In the genomic region with DNA sequence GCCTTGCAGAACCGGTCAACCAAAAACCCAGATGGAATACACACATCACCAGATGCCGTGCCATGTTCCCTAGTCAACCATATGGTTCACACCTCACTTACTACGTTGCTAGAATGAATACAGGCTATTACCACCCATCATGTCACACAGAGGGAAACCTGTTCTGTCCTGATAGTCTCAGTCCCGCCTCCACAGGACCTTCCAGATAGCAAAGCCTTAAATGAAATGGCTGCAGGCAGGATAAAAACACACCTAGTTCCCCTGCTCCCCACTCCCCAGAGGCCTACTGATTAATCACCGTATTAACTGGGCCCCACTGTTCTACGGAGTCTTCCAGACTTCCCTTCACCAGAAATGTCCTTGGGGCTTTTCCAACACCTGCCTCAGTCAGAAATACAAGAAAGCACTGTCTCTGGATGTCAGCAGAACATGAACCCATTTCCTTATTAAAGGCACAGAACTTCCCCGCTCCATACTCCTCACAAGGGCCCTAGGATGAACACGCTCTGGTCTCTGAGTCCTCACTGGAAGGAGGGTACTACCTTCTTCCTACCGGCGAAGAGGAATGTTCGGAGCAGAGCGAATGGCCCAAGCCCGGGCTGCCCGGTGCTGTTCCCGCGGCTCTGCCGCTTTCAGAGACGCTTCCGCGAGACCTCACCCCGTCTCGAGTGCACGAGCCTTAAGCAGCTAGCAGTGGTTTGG, we compare ENCODE assay signal across 8 mouse cellular contexts. TPM values are rescaled to one million over a fixed set of nuclear protein-coding genes. Genes with fewer than 3 reads are reported as not detected.
DNase-seq lines count a peak whose midpoint lies in the region; ATAC-seq and TF ChIP-seq lines count a peak whose summit lies in the region.

No protein-coding gene starts in this region.

- no peak for TF ChIP-seq EP300 in ES-Bruce4 (IDR thresholded peaks at IDR 0.05; ENCODE audit: insufficient read depth, low read depth, low read length)

- peak overlapping the region; percentile 89 for H3K9ac ChIP-seq in ES-Bruce4 (ENCODE audit: low read depth, poor library complexity, severe bottlenecking)
- peak overlapping the region; percentile 88 for H3K9ac ChIP-seq in forebrain, embryonic 12.5 days
- peak overlapping the region; percentile 82 for H3K9ac ChIP-seq in liver, embryonic 16.5 days (ENCODE audit: low read depth, low read length)

- H3K36me3 ChIP-seq in ES-Bruce4 (ENCODE audit: control insufficient read depth, insufficient read depth, low read length, poor library complexity, severe bottlenecking): peaks cover 32% of the 10 kb centered on the region
- H3K36me3 ChIP-seq in forebrain, embryonic 12.5 days (replicated peaks): peaks cover 48% of the 10 kb centered on the region
- H3K36me3 ChIP-seq in liver, embryonic 16.5 days (ENCODE audit: control insufficient read depth, insufficient read depth): peaks cover 32% of the 10 kb centered on the region

- peak overlapping the region; percentile 85 for H3K4me3 ChIP-seq in gastrocnemius, adult 2 months
- peak overlapping the region; percentile 72 for H3K4me3 ChIP-seq in ES-Bruce4 (ENCODE audit: low read depth, low read length)
- peak overlapping the region; percentile 90 for H3K4me3 ChIP-seq in forebrain, embryonic 12.5 days (replicated peaks)
- peak overlapping the region; percentile 77 for H3K4me3 ChIP-seq in liver, embryonic 16.5 days (ENCODE audit: low read depth, low read length)

- peak overlapping the region; percentile 91 for H3K4me2 ChIP-seq in forebrain, embryonic 12.5 days
- peak overlapping the region; percentile 69 for H3K4me2 ChIP-seq in liver, embryonic 16.5 days (ENCODE audit: low read depth, low read length)

- no peaks in the 10 kb centered on the region for H3K27me3 ChIP-seq in ES-Bruce4 (ENCODE audit: control insufficient read depth, insufficient read depth, low read length, poor library complexity, severe bottlenecking)
- no peaks in the 10 kb centered on the region for H3K27me3 ChIP-seq in forebrain, embryonic 12.5 days
- no peaks in the 10 kb centered on the region for H3K27me3 ChIP-seq in liver, embryonic 16.5 days (ENCODE audit: control insufficient read depth, insufficient read depth, low read depth, low read length)

- intact Hi-C loops in gastrocnemius, adult 2 months (cut with DNase I): no loop called here

- no peak for DNase-seq in gastrocnemius, adult 2 months
- DNase-seq in gastrocnemius, postnatal 10 days: no peak
- DNase-seq in urinary bladder, adult 2 months (ENCODE audit: low spot score): no peak
- no peak for DNase-seq in cerebellum, postnatal 25 days
- DNase-seq in adrenal gland, postnatal 10 days: no peak

- ATAC-seq in forebrain, embryonic 12.5 days (ENCODE audit: low FRiP score): no peak; the same call in 1 of the 2 replicates
- peak; percentile 81 for ATAC-seq in liver, embryonic 16.5 days (ENCODE audit: low read depth)

- H3K27ac ChIP-seq in gastrocnemius, adult 2 months: peak overlapping the region; percentile 97
- H3K27ac ChIP-seq in ES-Bruce4 (ENCODE audit: insufficient read depth, low read length): peak overlapping the region; percentile 5
- peak overlapping the region; percentile 85 for H3K27ac ChIP-seq in forebrain, embryonic 12.5 days
- peak overlapping the region; percentile 92 for H3K27ac ChIP-seq in liver, embryonic 16.5 days (ENCODE audit: low read length)

- H3K9me3 ChIP-seq in ES-Bruce4 (replicated peaks; ENCODE audit: control insufficient read depth, insufficient read depth, low read length, poor library complexity, severe bottlenecking): no peaks in the 10 kb centered on the region
- no peaks in the 10 kb centered on the region for H3K9me3 ChIP-seq in forebrain, embryonic 12.5 days
- no peaks in the 10 kb centered on the region for H3K9me3 ChIP-seq in liver, embryonic 16.5 days (replicated peaks; ENCODE audit: control insufficient read depth, low read length)

- no peak for TF ChIP-seq POLR2A in ES-Bruce4 (IDR thresholded peaks at IDR 0.05; ENCODE audit: insufficient read depth, low read length)

- 4% methylated on average over 23 of the region's 23 CpGs for WGBS in forebrain, embryonic 12.5 days
- WGBS in liver, embryonic 16.5 days (ENCODE audit: insufficient replicate concordance): under 1% methylated on average over 23 of the region's 23 CpGs

- no peaks in the 10 kb centered on the region for H3K4me1 ChIP-seq in ES-Bruce4 (ENCODE audit: control insufficient read depth, insufficient read depth, low read length)
- H3K4me1 ChIP-seq in forebrain, embryonic 12.5 days: peaks cover 17% of the 10 kb centered on the region
- peaks cover 24% of the 10 kb centered on the region for H3K4me1 ChIP-seq in liver, embryonic 16.5 days (ENCODE audit: control insufficient read depth, low read depth, low read length)

- no peak for TF ChIP-seq CTCF in gastrocnemius, adult 2 months (IDR thresholded peaks at IDR 0.05)
- no peak for TF ChIP-seq CTCF in ES-Bruce4 (IDR thresholded peaks at IDR 0.05; ENCODE audit: low read depth, low read length)

RNA-seq across cellular contexts. Expression of gene Tmem258, which starts 0.5 kb away (rescaled TPM):
- 10 to 100 TPM; 80.3 to 98.7 TPM for total RNA-seq in gastrocnemius, adult 2 months (2021)
- 100 to 1,000 TPM; 118 to 127 TPM for total RNA-seq in gastrocnemius, postnatal 10 days (2021)
- polyA plus RNA-seq in ES-Bruce4 (2011; ENCODE audit: insufficient read depth, insufficient read length, low read depth, missing spikeins): 290 and 300 TPM in 2 replicates
- polyA plus RNA-seq in forebrain, embryonic 12.5 days (2016; fragmentation: Nextera tagmentation; extraction: Ambion mirVana): 336 and 355 TPM in 2 replicates
- 277 and 304 TPM in 2 replicates for polyA plus RNA-seq in liver, embryonic 16.5 days (2015; fragmentation: Nextera tagmentation; extraction: Ambion mirVana)
- 77.0 and 87.9 TPM in 2 replicates for polyA plus RNA-seq in urinary bladder, adult 2 months (2012; rRNA removed)
- total RNA-seq in adrenal gland, postnatal 10 days (2021): 100 to 1,000 TPM; 166 to 181 TPM

RNA-seq across cellular contexts. Expression of gene Fen1, which starts 0.7 kb away (rescaled TPM):
- 1 to 10 TPM; 4.0 to 4.3 TPM for total RNA-seq in gastrocnemius, adult 2 months (2021)
- total RNA-seq in gastrocnemius, postnatal 10 days (2021): 1 to 10 TPM; 8.4 to 9.1 TPM
- polyA plus RNA-seq in ES-Bruce4 (2011; ENCODE audit: insufficient read depth, insufficient read length, low read depth, missing spikeins): 36.1 and 40.5 TPM in 2 replicates
- 130 and 134 TPM in 2 replicates for polyA plus RNA-seq in forebrain, embryonic 12.5 days (2016; fragmentation: Nextera tagmentation; extraction: Ambion mirVana)
- polyA plus RNA-seq in liver, embryonic 16.5 days (2015; fragmentation: Nextera tagmentation; extraction: Ambion mirVana): 114 and 125 TPM in 2 replicates
- polyA plus RNA-seq in urinary bladder, adult 2 months (2012; rRNA removed): 5.9 and 7.0 TPM in 2 replicates
- 10 to 100 TPM; 20.7 to 21.9 TPM for total RNA-seq in adrenal gland, postnatal 10 days (2021)

RNA-seq across cellular contexts. Expression of gene Fads1, which starts 20.6 kb away (rescaled TPM):
- 1 to 10 TPM; 4.2 to 9.9 TPM for total RNA-seq in gastrocnemius, adult 2 months (2021)
- 10 to 100 TPM; 27.9 to 28.5 TPM for total RNA-seq in gastrocnemius, postnatal 10 days (2021)
- 52.9 and 56.8 TPM in 2 replicates for polyA plus RNA-seq in ES-Bruce4 (2011; ENCODE audit: insufficient read depth, insufficient read length, low read depth, missing spikeins)
- 187 and 195 TPM in 2 replicates for polyA plus RNA-seq in forebrain, embryonic 12.5 days (2016; fragmentation: Nextera tagmentation; extraction: Ambion mirVana)
- 79.4 and 92.4 TPM in 2 replicates for polyA plus RNA-seq in liver, embryonic 16.5 days (2015; fragmentation: Nextera tagmentation; extraction: Ambion mirVana)
- polyA plus RNA-seq in urinary bladder, adult 2 months (2012; rRNA removed): 75.3 and 95.1 TPM in 2 replicates
- total RNA-seq in adrenal gland, postnatal 10 days (2021): 100 to 1,000 TPM; 177 to 270 TPM

RNA-seq across cellular contexts. Expression of gene Myrf, which starts 37.3 kb away (rescaled TPM):
- total RNA-seq in gastrocnemius, adult 2 months (2021): not detected
- total RNA-seq in gastrocnemius, postnatal 10 days (2021): under 1 TPM; 0.09 to 0.14 TPM
- polyA plus RNA-seq in ES-Bruce4 (2011; ENCODE audit: insufficient read depth, insufficient read length, low read depth, missing spikeins): 15.0 and 15.9 TPM in 2 replicates
- polyA plus RNA-seq in forebrain, embryonic 12.5 days (2016; fragmentation: Nextera tagmentation; extraction: Ambion mirVana): 0.72 and 0.87 TPM in 2 replicates
- polyA plus RNA-seq in liver, embryonic 16.5 days (2015; fragmentation: Nextera tagmentation; extraction: Ambion mirVana): 3.1 and 3.9 TPM in 2 replicates
- polyA plus RNA-seq in urinary bladder, adult 2 months (2012; rRNA removed): 3.8 and 4.3 TPM in 2 replicates
- total RNA-seq in adrenal gland, postnatal 10 days (2021): 1 to 10 TPM; 4.9 to 6.4 TPM

Comparison
In these comparisons a context has a peak if more than half of its experiments do, and no peak if none do; other contexts are left out.
1. H3K27ac ChIP-seq: peak in every context shown above with its lines; median percentile 97 in gastrocnemius, adult 2 months; 92 in liver, embryonic 16.5 days; 85 in forebrain, embryonic 12.5 days; 5 in ES-Bruce4.